Mouse (Mus musculus) CH12.LX (cell line): ENCODE data around the gene D130052B06Rik.

Experiments
- CHD2 ChIP-seq: IDR thresholded peaks from 2 replicates; pipeline ENCODE4 v1.6.1; 2011; ENCODE audit warnings: low read length, improper control_type of control experiment
- CTCF ChIP-seq, 2 experiments: IDR thresholded peaks in 1 of 2; conservative IDR thresholded peaks in 1 of 2; 2 replicates each; pipeline ENCODE4 v1.5.1; 2011 to 2012; ENCODE audit warnings: low read depth in 2 of 2, low read length in 2 of 2, improper control_type of control experiment in 1 of 2, inconsistent platforms in 1 of 2, mild to moderate bottlenecking in 1 of 2, moderate library complexity in 1 of 2
- E2F4 ChIP-seq: IDR thresholded peaks from 2 replicates; pipeline ENCODE4 v1.6.1; 2011; ENCODE audit warnings: low read depth, low read length, improper control_type of control experiment; ENCODE audit not compliant: insufficient replicate concordance
- EP300 ChIP-seq: IDR thresholded peaks from 2 replicates; pipeline ENCODE4 v1.6.1; 2011; ENCODE audit warnings: low read length, improper control_type of control experiment
- ETS1 ChIP-seq: conservative IDR thresholded peaks from 2 replicates; pipeline ENCODE4 v1.6.1; 2012; ENCODE audit warnings: low read depth, mild to moderate bottlenecking, inconsistent platforms, low read length, improper control_type of control experiment, moderate library complexity
- HCFC1 ChIP-seq: IDR thresholded peaks from 2 replicates; pipeline ENCODE4 v1.6.1; 2012; ENCODE audit warnings: low read depth, mild to moderate bottlenecking, inconsistent platforms, low read length, improper control_type of control experiment
- KAT2A ChIP-seq: IDR thresholded peaks from 2 replicates; pipeline ENCODE4 v1.6.1; 2012; ENCODE audit warnings: low read length, improper control_type of control experiment, inconsistent platforms; ENCODE audit not compliant: insufficient replicate concordance
- MAZ ChIP-seq: IDR thresholded peaks from 2 replicates; pipeline ENCODE4 v1.6.1; 2012; ENCODE audit warnings: low read depth, mild to moderate bottlenecking, inconsistent platforms, low read length, improper control_type of control experiment, moderate library complexity
- POLR2A ChIP-seq: IDR thresholded peaks from 2 replicates; pipeline ENCODE4 v1.6.1; 2011; ENCODE audit warnings: low read depth, mild to moderate bottlenecking, improper control_type of control experiment, low read length
- TBP ChIP-seq: conservative IDR thresholded peaks from 2 replicates; pipeline ENCODE4 v1.6.1; 2011; ENCODE audit warnings: low read depth, low read length, improper control_type of control experiment
- ZC3H11A ChIP-seq: IDR thresholded peaks from 2 replicates; pipeline ENCODE4 v1.6.1; 2012; ENCODE audit warnings: low read depth, mild to moderate bottlenecking, inconsistent platforms, low read length, improper control_type of control experiment

DNA sequence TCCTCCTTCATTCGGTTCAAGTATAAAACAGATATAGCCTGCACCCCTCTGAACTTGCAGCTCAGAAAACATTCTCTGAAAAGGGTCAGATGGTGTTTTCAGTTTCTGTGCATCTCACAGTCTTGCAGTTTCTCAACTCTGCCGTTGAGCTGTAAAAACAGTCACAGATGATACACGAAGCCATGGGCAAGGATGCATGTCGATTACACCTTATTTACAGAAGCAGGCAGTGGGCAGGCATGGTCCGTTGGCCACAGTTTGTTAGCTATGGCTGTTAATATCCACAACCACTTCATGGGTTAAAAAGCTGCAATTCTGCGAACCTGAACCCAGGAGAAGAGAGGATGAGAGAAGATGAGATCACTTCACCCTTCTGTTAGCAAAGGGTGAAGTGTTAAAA, 12.5 kb upstream of the D130052B06Rik start:
- TF ChIP-seq KAT2A: no peak
- no peak for TF ChIP-seq POLR2A
- TF ChIP-seq CTCF (conservative IDR thresholded peaks at IDR 0.05 in 1 of 2, IDR thresholded peaks at IDR 0.05 in 1 of 2; ENCODE audit: low read depth in 2 of 2, low read length in 2 of 2): no peak
- no peak for TF ChIP-seq TBP
- TF ChIP-seq HCFC1: no peak
- TF ChIP-seq EP300: no peak
- TF ChIP-seq MAZ: no peak
- TF ChIP-seq E2F4: no peak
- no peak for TF ChIP-seq CHD2
- no peak for TF ChIP-seq ETS1
- no peak for TF ChIP-seq ZC3H11A
